Mouse (Mus musculus) erythroblast, embryonic 14.5 days (primary cell): Measurements from ENCODE around the gene Tmem161a. TPM values are rescaled to one million over a fixed set of nuclear protein-coding genes. Genes with fewer than 3 reads are reported as not detected.

ENCODE experiments used
- H3K27me3 ChIP-seq: 2 replicates; pipeline ENCODE4 v1.6.1; 2012; ENCODE audit warnings: inconsistent platforms; ENCODE audit not compliant: control insufficient read depth
- H3K36me3 ChIP-seq: 2 replicates; pipeline ENCODE4 v1.6.1; 2012; ENCODE audit warnings: mild to moderate bottlenecking, inconsistent platforms; ENCODE audit not compliant: control insufficient read depth
- H3K4me1 ChIP-seq: 2 replicates; pipeline ENCODE4 v1.6.1; 2012; ENCODE audit warnings: inconsistent platforms; ENCODE audit not compliant: control insufficient read depth
- H3K4me3 ChIP-seq: replicated peaks from 2 replicates; pipeline ENCODE3; 2012; ENCODE audit warnings: moderate library complexity, mild to moderate bottlenecking, inconsistent platforms
- H3K9me3 ChIP-seq: 2 replicates; pipeline ENCODE4 v1.6.1; 2012; ENCODE audit warnings: low read length, inconsistent platforms, mixed read lengths; ENCODE audit not compliant: control insufficient read depth
- GATA1 ChIP-seq: IDR thresholded peaks from 2 replicates; pipeline ENCODE4 v1.6.1; 2012; ENCODE audit warnings: low read length, inconsistent platforms, mixed read lengths
- TAL1 ChIP-seq: IDR thresholded peaks from 3 replicates; pipeline ENCODE4 v1.6.1; 2012; ENCODE audit warnings: low read length, inconsistent platforms, mixed read lengths
- polyA plus RNA-seq: library from polyadenylated mRNA; stranded (reverse); fragments of >175 nt; gene quantifications from 2 replicates; pipeline ENCODE4 v1.2.3, GENCODE M21; 2012

Tmem161a gene
- polyA plus RNA-seq, 1 experiment = 11.2 TPM

- no peaks in the 10 kb centered on the region for H3K9me3 ChIP-seq
- TF ChIP-seq TAL1 (no peak), GATA1 (no peak)
- peaks cover 59% of the 10 kb centered on the region for H3K4me1 ChIP-seq
- H3K27me3 ChIP-seq = no peaks in the 10 kb centered on the region
- H3K4me3 ChIP-seq = no peak overlapping the region
- H3K36me3 ChIP-seq = peaks cover 41% of the 10 kb centered on the region
Observed at GRCm38 (mm10) chr8:70174079-70174478, 1.9 kb downstream of the Tmem161a start.

- Histone ChIP-seq H3K4me1 (peaks cover 60% of the 10 kb centered on the region), H3K27me3 (no peaks in the 10 kb centered on the region), H3K36me3 (peaks cover 76% of the 10 kb centered on the region), H3K4me3 (no peak overlapping the region), H3K9me3 (no peaks in the 10 kb centered on the region)
- TF ChIP-seq TAL1 = no peak
Observed at GRCm38 (mm10) chr8:70178231-70178630, 6.1 kb downstream of the Tmem161a start.

GRCm38 (mm10) chr8:70179082-70179481 is 6.9 kb downstream of the Tmem161a start:
- Histone ChIP-seq H3K27me3 (no peaks in the 10 kb centered on the region), H3K36me3 (peaks cover 81% of the 10 kb centered on the region), H3K9me3 (no peaks in the 10 kb centered on the region), H3K4me1 (peaks cover 53% of the 10 kb centered on the region), H3K4me3 (no peak overlapping the region)
- TF ChIP-seq GATA1 = no peak
- no peak for TF ChIP-seq TAL1

DNA sequence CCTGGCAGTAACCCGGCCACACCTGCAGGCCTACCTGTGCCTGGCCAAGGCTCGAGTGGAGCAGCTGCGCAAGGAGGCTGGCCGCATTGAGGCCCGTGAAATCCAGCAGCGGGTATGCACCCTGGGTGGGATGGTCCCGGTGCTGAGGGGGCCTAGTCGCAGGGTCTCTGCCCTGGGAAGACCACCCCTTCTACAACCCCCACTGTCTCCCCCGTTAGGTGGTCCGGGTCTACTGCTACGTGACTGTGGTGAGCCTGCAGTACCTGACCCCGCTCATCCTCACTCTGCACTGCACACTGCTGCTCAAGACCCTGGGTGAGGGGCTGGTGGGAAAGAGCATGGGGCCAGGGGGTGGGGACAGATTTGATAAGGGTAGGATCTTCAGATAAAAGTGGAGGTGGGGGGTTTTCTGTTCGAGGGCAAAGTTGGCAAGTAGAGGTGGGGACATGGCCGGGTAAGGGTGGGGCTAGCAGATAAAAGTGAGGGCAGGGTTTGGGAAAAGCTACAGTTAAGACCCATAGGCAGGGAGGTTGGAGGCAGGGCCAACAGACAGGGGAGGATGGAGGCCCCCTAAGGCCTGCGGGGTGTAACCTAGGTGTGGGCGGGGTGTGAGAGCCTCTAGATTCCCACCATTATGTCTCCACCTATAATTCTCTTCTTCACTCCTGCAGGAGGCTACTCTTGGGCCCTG is 9.2 kb downstream of the Tmem161a start:
- TF ChIP-seq GATA1 = no peak
- TF ChIP-seq TAL1 = no peak
- Histone ChIP-seq H3K27me3 (no peaks in the 10 kb centered on the region), H3K9me3 (no peaks in the 10 kb centered on the region), H3K4me3 (no peak overlapping the region), H3K36me3 (peaks cover 87% of the 10 kb centered on the region), H3K4me1 (peaks cover 54% of the 10 kb centered on the region)

- Histone ChIP-seq H3K9me3 (no peaks in the 10 kb centered on the region), H3K36me3 (peaks cover 87% of the 10 kb centered on the region), H3K4me3 (no peak overlapping the region), H3K27me3 (no peaks in the 10 kb centered on the region), H3K4me1 (peaks cover 56% of the 10 kb centered on the region)
- TF ChIP-seq TAL1 = no peak
- TF ChIP-seq GATA1 = no peak
Observed at GRCm38 (mm10) chr8:70181903-70182252, 9.7 kb downstream of the Tmem161a start.

- Histone ChIP-seq H3K36me3 (peaks cover 88% of the 10 kb centered on the region), H3K27me3 (no peaks in the 10 kb centered on the region), H3K4me1 (peaks cover 56% of the 10 kb centered on the region), H3K4me3 (no peak overlapping the region), H3K9me3 (no peaks in the 10 kb centered on the region)
- TF ChIP-seq TAL1 (no peak), GATA1 (no peak)
Observed at GRCm38 (mm10) chr8:70183194-70183593, 11.0 kb downstream of the Tmem161a start.

DNA sequence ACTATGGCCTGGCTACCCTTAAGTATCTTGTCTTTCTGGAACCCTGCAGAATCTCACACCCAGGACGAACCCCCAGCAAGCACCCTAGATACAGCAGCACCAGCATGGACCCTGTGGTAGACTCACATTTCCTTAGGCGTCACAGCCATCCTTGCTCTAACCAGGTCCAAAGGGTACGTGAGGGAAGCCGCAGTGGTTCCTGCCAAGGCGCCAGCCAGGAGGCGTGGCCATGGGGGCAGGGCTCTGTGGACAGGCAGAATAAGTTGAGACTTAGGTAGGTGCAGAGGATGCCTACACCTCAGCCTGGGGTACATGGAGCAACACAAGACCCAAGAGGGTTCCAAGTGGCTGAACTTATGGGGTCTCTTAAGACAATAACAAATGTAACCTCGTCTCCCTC is 16.6 kb downstream of the Tmem161a start:
- TF ChIP-seq TAL1 = no peak
- no peak for TF ChIP-seq GATA1
- H3K4me1 ChIP-seq = peaks cover 16% of the 10 kb centered on the region
- no peak overlapping the region for H3K4me3 ChIP-seq
- no peaks in the 10 kb centered on the region for H3K27me3 ChIP-seq
- H3K9me3 ChIP-seq = no peaks in the 10 kb centered on the region
- H3K36me3 ChIP-seq = peaks cover 95% of the 10 kb centered on the region

DNA sequence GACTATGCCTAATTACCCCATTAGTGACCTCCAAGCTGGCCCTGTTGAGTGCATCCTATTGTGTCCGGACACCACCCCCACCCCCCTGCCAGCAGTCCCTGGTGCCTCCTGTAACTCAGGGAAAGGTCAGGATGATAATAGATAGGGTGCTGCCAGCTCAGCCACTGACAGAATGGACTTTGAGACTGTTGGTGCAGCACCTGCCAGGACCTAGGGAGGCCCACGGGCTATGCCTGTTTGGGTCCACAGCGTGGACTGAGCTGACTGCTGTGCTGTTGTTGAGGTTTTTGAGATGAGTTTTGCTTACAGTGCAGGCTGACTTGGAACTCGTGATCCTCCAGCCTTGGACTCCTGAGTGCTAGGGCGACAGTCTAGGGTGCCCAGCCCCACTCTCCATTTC is 21.1 kb downstream of the Tmem161a start:
- H3K9me3 ChIP-seq = no peaks in the 10 kb centered on the region
- peaks cover 29% of the 10 kb centered on the region for H3K4me1 ChIP-seq
- peaks cover 91% of the 10 kb centered on the region for H3K36me3 ChIP-seq
- no peak for TF ChIP-seq TAL1
- no peak for TF ChIP-seq GATA1
- no peaks in the 10 kb centered on the region for H3K27me3 ChIP-seq
- no peak overlapping the region for H3K4me3 ChIP-seq

GRCm38 (mm10) chr8:70194191-70194590 is 22.0 kb downstream of the Tmem161a start:
- Histone ChIP-seq H3K36me3 (peaks cover 88% of the 10 kb centered on the region), H3K4me3 (no peak overlapping the region), H3K4me1 (peaks cover 34% of the 10 kb centered on the region), H3K27me3 (no peaks in the 10 kb centered on the region), H3K9me3 (no peaks in the 10 kb centered on the region)
- TF ChIP-seq GATA1 (no peak), TAL1 (no peak)

- H3K36me3 ChIP-seq = peaks cover 86% of the 10 kb centered on the region
- TF ChIP-seq TAL1 (no peak), GATA1 (no peak)
- H3K4me3 ChIP-seq = no peak overlapping the region
- H3K4me1 ChIP-seq = peaks cover 47% of the 10 kb centered on the region
- no peaks in the 10 kb centered on the region for H3K9me3 ChIP-seq
- H3K27me3 ChIP-seq = no peaks in the 10 kb centered on the region
Observed at GRCm38 (mm10) chr8:70195762-70196161, 23.6 kb downstream of the Tmem161a start.
